Mouse (Mus musculus) right cerebral cortex, postnatal 25 days (tissue): Measurements from ENCODE around the gene Gm20388.

ENCODE experiments used
- DNase-seq: peaks from one replicate; pipeline ENCODE4 v3.0.0; 2022

Gene Gm20388

GRCm38 (mm10) chr8:120950674-120951218 is 1040.1 kb downstream of the Gm20388 start:
- no peak for DNase-seq

GRCm38 (mm10) chr8:120959470-120959891 is 1048.8 kb downstream of the Gm20388 start:
- no peak for DNase-seq

- no peak for DNase-seq
Observed at GRCm38 (mm10) chr8:120962606-120963380, 1052.2 kb downstream of the Gm20388 start.

- no peak for DNase-seq
Observed at GRCm38 (mm10) chr8:120966557-120966956, 1055.9 kb downstream of the Gm20388 start.

- no peak for DNase-seq
Observed at GRCm38 (mm10) chr8:120968308-120968707, 1057.7 kb downstream of the Gm20388 start.

GRCm38 (mm10) chr8:120970346-120970745 is 1059.7 kb downstream of the Gm20388 start:
- DNase-seq: no peak

GRCm38 (mm10) chr8:120971691-120972469 is 1061.2 kb downstream of the Gm20388 start:
- DNase-seq: peak; percentile 16

- no peak for DNase-seq
Observed at GRCm38 (mm10) chr8:120973046-120973445, 1062.4 kb downstream of the Gm20388 start.

GRCm38 (mm10) chr8:120977131-120977530 is 1066.5 kb downstream of the Gm20388 start:
- no peak for DNase-seq

GRCm38 (mm10) chr8:120979210-120979609 is 1068.6 kb downstream of the Gm20388 start:
- DNase-seq: no peak

GRCm38 (mm10) chr8:120980948-120981347 is 1070.3 kb downstream of the Gm20388 start:
- no peak for DNase-seq

- DNase-seq: no peak
Observed at GRCm38 (mm10) chr8:120984888-120985287, 1074.2 kb downstream of the Gm20388 start.

- no peak for DNase-seq
Observed at GRCm38 (mm10) chr8:120986022-120986421, 1075.4 kb downstream of the Gm20388 start.

GRCm38 (mm10) chr8:120993738-120994137 is 1083.1 kb downstream of the Gm20388 start:
- DNase-seq: no peak

GRCm38 (mm10) chr8:120995424-120995823 is 1084.8 kb downstream of the Gm20388 start:
- no peak for DNase-seq

- DNase-seq: no peak
Observed at GRCm38 (mm10) chr8:120996905-120997581, 1086.4 kb downstream of the Gm20388 start.

GRCm38 (mm10) chr8:120997926-120998325 is 1087.3 kb downstream of the Gm20388 start:
- no peak for DNase-seq

GRCm38 (mm10) chr8:120998966-120999365 is 1088.3 kb downstream of the Gm20388 start:
- no peak for DNase-seq

GRCm38 (mm10) chr8:121001951-121002350 is 1091.3 kb downstream of the Gm20388 start:
- no peak for DNase-seq

GRCm38 (mm10) chr8:121002871-121003539 is 1092.4 kb downstream of the Gm20388 start:
- DNase-seq: no peak

GRCm38 (mm10) chr8:121003639-121004038 is 1093.0 kb downstream of the Gm20388 start:
- DNase-seq: no peak

GRCm38 (mm10) chr8:121013318-121013717 is 1102.7 kb downstream of the Gm20388 start:
- DNase-seq: no peak

- DNase-seq: no peak
Observed at GRCm38 (mm10) chr8:121016621-121017020, 1106.0 kb downstream of the Gm20388 start.
